Mouse (Mus musculus): ENCODE results near the gene Pih1d1. TPM values are rescaled to one million over a fixed set of nuclear protein-coding genes. Genes with fewer than 3 reads are reported as not detected.

Gene Pih1d1
- polyA plus RNA-seq (2012; rRNA removed): 33.3 and 38.1 TPM in 2 replicates

DNA sequence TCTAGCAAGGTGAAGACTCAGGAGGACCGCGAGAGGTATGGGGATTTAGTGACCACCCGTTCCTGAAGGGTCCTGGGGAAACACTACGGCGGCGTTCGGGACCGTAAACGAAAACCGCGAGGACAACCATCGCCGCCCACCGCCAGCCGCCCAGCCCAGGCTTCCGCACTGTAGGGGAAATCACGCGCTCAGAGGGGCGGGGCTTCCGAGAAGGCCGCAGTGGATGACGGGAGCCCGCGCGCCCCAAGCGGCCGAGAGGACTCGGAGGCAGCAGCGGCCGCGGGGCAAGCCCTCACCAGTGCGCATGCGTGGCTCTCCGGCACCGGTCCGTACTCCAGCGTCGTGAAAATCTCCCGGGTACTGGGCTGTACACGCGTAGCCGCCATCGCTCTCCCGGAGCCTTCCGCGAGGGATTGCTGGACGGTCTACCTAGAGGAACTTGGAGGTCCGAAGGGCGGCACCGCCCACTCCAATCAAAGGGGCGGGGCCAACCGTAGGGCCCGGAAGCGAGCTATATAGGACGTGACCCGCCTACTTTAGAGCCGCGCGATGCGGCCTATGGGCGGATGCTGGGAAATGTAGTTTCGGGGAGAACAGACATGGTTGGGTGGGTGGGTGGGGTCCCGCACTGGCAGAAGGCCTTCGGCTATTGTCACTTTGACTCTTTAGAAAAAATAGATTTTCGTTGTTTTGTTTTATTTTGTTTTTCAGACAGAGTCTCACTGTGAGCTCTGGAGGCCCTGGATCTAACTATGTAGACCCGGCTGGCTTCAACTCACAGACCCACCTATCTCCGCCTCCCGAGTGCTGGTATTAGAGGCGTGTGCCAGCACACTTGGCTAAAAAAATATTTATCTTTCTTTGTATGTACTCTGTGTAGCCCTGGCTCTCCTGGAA is at the start of gene Pih1d1, which contains the start of gene Aldh16a1:
TSS of gene Pih1d1 (plus strand) at position 208 of the 897 bp plus-strand sequence.
TSS of gene Aldh16a1 (minus strand) at position 489 of the 897 bp plus-strand sequence.

GRCm38 (mm10) chr7:45124224-45125143 is 29.6 kb upstream of the Pih1d1 start, which contains the start of gene Rps11:
Gene Rps11, minus strand, starts transcription at chr7:45124439.

GRCm38 (mm10) chr7:45128624-45129246 is 25.4 kb upstream of the Pih1d1 start, which contains the start of gene Rpl13a:
Gene Rpl13a, minus strand, starts transcription at chr7:45128761.

DNA sequence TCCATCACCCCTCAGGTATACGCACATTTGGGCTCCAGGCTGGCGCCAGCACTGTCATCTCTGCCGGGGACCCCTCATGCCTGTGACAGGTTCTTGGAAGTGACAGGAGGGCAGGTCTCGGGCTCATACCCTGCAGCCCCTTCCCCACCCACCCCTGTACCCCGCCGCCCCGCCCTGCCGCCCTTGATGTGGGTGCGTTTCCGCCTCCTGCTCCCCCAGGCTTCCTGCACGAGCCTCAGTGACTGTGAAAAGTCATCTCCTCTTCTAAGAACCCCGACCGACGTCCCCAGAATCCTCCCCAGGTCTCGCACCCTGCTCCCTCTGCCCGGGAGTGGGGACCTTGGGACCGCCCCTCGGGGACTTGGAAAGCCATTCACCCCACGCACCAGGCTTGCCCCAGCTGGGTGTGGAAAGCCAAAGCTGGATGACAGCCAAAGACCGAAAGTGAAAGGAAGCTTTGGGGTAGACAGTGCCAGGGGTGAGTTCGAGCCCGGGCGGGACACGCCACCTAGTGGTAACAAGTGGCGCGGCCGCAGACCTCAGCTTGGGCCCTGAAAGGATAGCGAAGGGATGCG is 18.0 kb upstream of the Pih1d1 start, which contains the start of the genes Gm45713 and Flt3l:
TSS of gene Gm45713 (minus strand) at position 239 of the 575 bp plus-strand sequence.
TSS of gene Flt3l (minus strand) at position 440 of the 575 bp plus-strand sequence.

DNA sequence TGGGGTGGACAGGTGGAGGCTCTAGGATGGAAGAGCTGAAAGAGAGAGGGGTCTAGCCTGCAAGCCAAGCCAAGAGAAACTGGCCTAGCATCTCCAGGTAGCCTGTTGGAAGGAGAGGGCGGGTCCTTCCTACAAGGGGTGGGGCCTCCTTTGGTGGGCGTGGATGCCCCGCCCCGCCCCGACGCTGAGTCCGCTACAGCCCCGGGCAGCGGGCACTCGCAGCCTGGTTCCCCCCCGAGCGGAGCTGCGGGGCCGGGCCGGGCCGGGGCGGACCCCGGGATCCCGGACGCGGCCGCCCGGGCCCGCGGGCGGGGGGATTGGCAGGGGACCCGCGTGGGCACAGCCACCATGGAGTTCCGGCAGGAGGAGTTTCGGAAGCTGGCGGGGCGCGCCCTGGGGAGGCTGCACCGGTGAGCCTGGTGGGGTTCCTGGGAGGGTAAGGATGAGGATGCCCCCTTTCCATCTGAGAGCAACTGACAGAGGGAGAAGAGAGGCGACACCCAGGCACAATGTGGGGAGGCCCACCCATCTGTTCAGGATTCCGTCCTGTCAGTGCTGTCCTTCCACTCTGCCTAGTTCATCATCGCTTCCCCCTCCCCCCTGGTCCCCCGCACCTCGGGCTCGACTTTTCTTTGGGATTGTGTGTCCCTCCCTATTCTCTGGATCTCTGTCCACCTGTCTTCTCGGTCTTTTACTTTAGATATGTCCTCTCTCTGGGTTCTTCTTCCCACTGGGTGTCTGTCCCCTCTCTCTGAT is 9.8 kb downstream of the Pih1d1 start, which contains the start of gene Slc17a7:
TSS of gene Slc17a7 (plus strand) at position 215 of the 756 bp plus-strand sequence.

GRCm38 (mm10) chr7:45179469-45179868 is 25.4 kb downstream of the Pih1d1 start, which contains the start of gene Gfy:
Gene Gfy, minus strand, starts transcription at chr7:45179569.

GRCm38 (mm10) chr7:45180896-45181477 is 26.9 kb downstream of the Pih1d1 start, which contains the start of gene Pth2:
Gene Pth2, plus strand, starts transcription at chr7:45180995.

DNA sequence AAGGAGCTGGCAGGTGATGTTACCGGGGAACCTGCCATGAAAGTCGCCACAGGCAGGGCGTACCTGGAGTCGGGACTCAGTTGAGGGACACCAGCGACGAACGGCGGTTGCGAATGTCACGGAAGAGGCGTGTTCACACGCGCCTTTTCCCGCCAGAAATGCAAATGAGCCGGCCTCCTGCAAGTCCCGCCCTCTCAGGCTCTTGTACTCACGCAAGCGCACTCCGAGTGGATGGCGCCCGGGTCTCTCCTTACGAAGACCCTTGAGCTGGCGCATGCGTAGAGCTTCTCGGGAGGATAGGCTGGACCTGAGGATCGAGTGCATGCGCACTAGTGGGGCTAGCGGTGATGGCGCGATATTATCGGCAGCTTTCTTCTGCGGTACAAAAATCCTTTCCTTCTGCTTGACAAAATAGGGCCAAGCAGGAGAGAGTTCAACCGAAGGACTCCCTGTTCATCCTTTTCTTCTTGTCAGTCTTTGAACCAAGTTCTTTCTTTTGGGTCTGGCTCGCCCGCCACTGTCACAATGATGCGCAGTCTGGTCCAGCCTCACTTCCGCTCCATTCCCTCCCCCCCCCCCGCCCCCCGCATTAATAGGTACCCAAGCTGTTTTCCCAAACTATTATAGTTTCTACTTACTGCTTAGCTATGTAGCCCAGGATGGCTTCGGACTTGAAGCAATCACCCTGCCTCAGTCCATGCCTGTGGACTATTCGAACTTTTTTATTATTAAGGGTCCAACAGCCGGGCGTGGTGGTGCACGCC is 50.5 kb downstream of the Pih1d1 start, which contains the start of gene Ccdc155:
TSS of gene Ccdc155 (minus strand) at position 513 of the 764 bp plus-strand sequence.

Other genes with a start within 250 kb of the Pih1d1 start
- 59.2 and 68.7 TPM in 2 replicates for gene Ap2a1, start 224.8 kb upstream of the Pih1d1 start, polyA plus RNA-seq (2012; rRNA removed)
- 0.10 TPM in 1 of 2 replicates, not detected in the other for gene Tsks, start 211.1 kb upstream of the Pih1d1 start, polyA plus RNA-seq (2012; rRNA removed)
- 1.8 and 2.3 TPM in 2 replicates for gene Cpt1c, start 179.5 kb upstream of the Pih1d1 start, polyA plus RNA-seq (2012; rRNA removed)
- 163 and 176 TPM in 2 replicates for gene Prmt1, start 167.7 kb upstream of the Pih1d1 start, polyA plus RNA-seq (2012; rRNA removed)
- 38.0 and 41.0 TPM in 2 replicates for gene Irf3, start 156.7 kb upstream of the Pih1d1 start, polyA plus RNA-seq (2012; rRNA removed)
- 10.2 and 11.7 TPM in 2 replicates for gene Bcl2l12, start 155.6 kb upstream of the Pih1d1 start, polyA plus RNA-seq (2012; rRNA removed)
- gene Scaf1, start 137.9 kb upstream of the Pih1d1 start, polyA plus RNA-seq (2012; rRNA removed): 15.6 and 17.5 TPM in 2 replicates
- gene Rras, start 136.3 kb upstream of the Pih1d1 start, polyA plus RNA-seq (2012; rRNA removed): 15.6 and 17.7 TPM in 2 replicates
- 1.9 and 2.5 TPM in 2 replicates for gene Prr12, start 101.4 kb upstream of the Pih1d1 start, polyA plus RNA-seq (2012; rRNA removed)
- gene Nosip, start 91.9 kb upstream of the Pih1d1 start, polyA plus RNA-seq (2012; rRNA removed): 26.5 and 28.7 TPM in 2 replicates
- gene Prrg2, start 91.6 kb upstream of the Pih1d1 start, polyA plus RNA-seq (2012; rRNA removed): 7.1 and 7.9 TPM in 2 replicates
- gene Rcn3, start 62.1 kb upstream of the Pih1d1 start, polyA plus RNA-seq (2012; rRNA removed): 18.0 and 23.0 TPM in 2 replicates
- 15.3 and 17.0 TPM in 2 replicates for gene Fcgrt, start 50.5 kb upstream of the Pih1d1 start, polyA plus RNA-seq (2012; rRNA removed)
- 329 and 425 TPM in 2 replicates for gene Rps11, start 29.9 kb upstream of the Pih1d1 start, polyA plus RNA-seq (2012; rRNA removed)
- gene Rpl13a, start 25.5 kb upstream of the Pih1d1 start, polyA plus RNA-seq (2012; rRNA removed): 824 and 978 TPM in 2 replicates
- gene Gm45713, start 18.1 kb upstream of the Pih1d1 start, polyA plus RNA-seq (2012; rRNA removed): 0.03 and 0.05 TPM in 2 replicates
- 11.3 and 12.1 TPM in 2 replicates for gene Flt3l, start 17.9 kb upstream of the Pih1d1 start, polyA plus RNA-seq (2012; rRNA removed)
- gene Aldh16a1, start 281 bp downstream of the Pih1d1 start, polyA plus RNA-seq (2012; rRNA removed): 14.6 and 17.2 TPM in 2 replicates
- 0.02 TPM in 1 of 2 replicates, not detected in the other for gene Slc17a7, start 9.6 kb downstream of the Pih1d1 start, polyA plus RNA-seq (2012; rRNA removed)
- not detected in 2 replicates for gene Gfy, start 25.3 kb downstream of the Pih1d1 start, polyA plus RNA-seq (2012; rRNA removed)
- not detected in 2 replicates for gene Pth2, start 26.7 kb downstream of the Pih1d1 start, polyA plus RNA-seq (2012; rRNA removed)
- 0.03 and 0.07 TPM in 2 replicates for gene Ccdc155, start 50.6 kb downstream of the Pih1d1 start, polyA plus RNA-seq (2012; rRNA removed)
- 1.0 and 1.5 TPM in 2 replicates for gene Dkkl1, start 57.8 kb downstream of the Pih1d1 start, polyA plus RNA-seq (2012; rRNA removed)
- gene Tead2, start 61.5 kb downstream of the Pih1d1 start, polyA plus RNA-seq (2012; rRNA removed): 9.4 and 12.0 TPM in 2 replicates
- 8.7 and 11.7 TPM in 2 replicates for gene Cd37, start 84.8 kb downstream of the Pih1d1 start, polyA plus RNA-seq (2012; rRNA removed)
- 0.01 and 0.03 TPM in 2 replicates for gene Slc6a16, start 86.8 kb downstream of the Pih1d1 start, polyA plus RNA-seq (2012; rRNA removed)
- gene Slc6a21, start 123.2 kb downstream of the Pih1d1 start, polyA plus RNA-seq (2012; rRNA removed): not detected in 2 replicates
- 0.95 and 1.2 TPM in 2 replicates for gene Trpm4, start 179.5 kb downstream of the Pih1d1 start, polyA plus RNA-seq (2012; rRNA removed)
- gene Hrc, start 181.0 kb downstream of the Pih1d1 start, polyA plus RNA-seq (2012; rRNA removed): 0.06 and 0.76 TPM in 2 replicates
- gene Ppfia3, start 212.7 kb downstream of the Pih1d1 start, polyA plus RNA-seq (2012; rRNA removed): 0.18 and 0.20 TPM in 2 replicates
- 0.31 and 0.34 TPM in 2 replicates for gene Lin7b, start 216.3 kb downstream of the Pih1d1 start, polyA plus RNA-seq (2012; rRNA removed)
- gene Snrnp70, start 241.4 kb downstream of the Pih1d1 start, polyA plus RNA-seq (2012; rRNA removed): 208 and 214 TPM in 2 replicates